Mouse (Mus musculus): ENCODE data around the gene Ttc29. TPM values are rescaled to one million over a fixed set of nuclear protein-coding genes. Genes with fewer than 3 reads are reported as not detected.

Ttc29 gene
- polyA plus RNA-seq, 1 experiment, result not detected

DNA sequence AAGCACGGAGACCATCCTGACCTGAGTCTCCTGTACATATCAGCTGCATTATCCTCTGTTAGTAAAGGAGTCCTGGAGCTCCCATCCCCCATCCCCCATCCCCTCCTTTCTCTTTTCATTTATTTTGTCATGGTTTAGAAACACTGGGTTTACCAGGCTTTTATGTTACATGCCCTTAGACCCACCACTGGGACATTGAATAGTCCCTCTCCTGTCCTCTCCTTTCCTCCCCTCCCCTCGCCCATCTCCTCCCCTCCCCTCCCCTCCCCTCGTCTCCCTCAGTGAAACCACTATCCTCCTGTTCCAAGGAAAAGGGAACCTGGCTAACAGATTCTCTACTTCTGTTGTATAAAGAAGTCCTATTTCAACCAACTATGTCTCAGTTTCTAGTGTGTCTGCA, 38.0 kb downstream of the Ttc29 start:
- 54% methylated on average over 3 of the region's 3 CpGs for WGBS
- Histone ChIP-seq H3K27ac (ENCODE audit: control insufficient read depth, insufficient read depth, low read length) (no peak overlapping the region), H3K27me3 (ENCODE audit: control insufficient read depth, insufficient read depth, low read length) (no peaks in the 10 kb centered on the region), H3K36me3 (ENCODE audit: control insufficient read depth, insufficient read depth, low read length) (no peaks in the 10 kb centered on the region), H3K4me3 (ENCODE audit: control insufficient read depth, insufficient read depth, low read length) (no peak overlapping the region), H3K4me1 (replicated peaks; ENCODE audit: control insufficient read depth, insufficient read depth, low read length) (no peaks in the 10 kb centered on the region)
- TF ChIP-seq CTCF (IDR thresholded peaks at IDR 0.05; ENCODE audit: borderline replicate concordance, control insufficient read depth, extremely low read depth, insufficient read depth, low read length, poor library complexity) (no peak), POLR2A (IDR thresholded peaks at IDR 0.05; ENCODE audit: control insufficient read depth, extremely low read depth, insufficient read depth, low read length, poor library complexity) (no peak)
- no peak for DNase-seq

GRCm38 (mm10) chr8:78254374-78254773, 41.3 kb downstream of the Ttc29 start:
- Histone ChIP-seq H3K36me3 (ENCODE audit: control insufficient read depth, insufficient read depth, low read length) (no peaks in the 10 kb centered on the region), H3K27me3 (ENCODE audit: control insufficient read depth, insufficient read depth, low read length) (no peaks in the 10 kb centered on the region), H3K27ac (ENCODE audit: control insufficient read depth, insufficient read depth, low read length) (no peak overlapping the region), H3K4me1 (replicated peaks; ENCODE audit: control insufficient read depth, insufficient read depth, low read length) (no peaks in the 10 kb centered on the region), H3K4me3 (ENCODE audit: control insufficient read depth, insufficient read depth, low read length) (no peak overlapping the region)
- DNase-seq, result no peak
- TF ChIP-seq POLR2A (IDR thresholded peaks at IDR 0.05; ENCODE audit: control insufficient read depth, extremely low read depth, insufficient read depth, low read length, poor library complexity) (no peak), CTCF (IDR thresholded peaks at IDR 0.05; ENCODE audit: borderline replicate concordance, control insufficient read depth, extremely low read depth, insufficient read depth, low read length, poor library complexity) (no peak)
- WGBS, result 9% methylated on average over 4 of the region's 4 CpGs

DNA sequence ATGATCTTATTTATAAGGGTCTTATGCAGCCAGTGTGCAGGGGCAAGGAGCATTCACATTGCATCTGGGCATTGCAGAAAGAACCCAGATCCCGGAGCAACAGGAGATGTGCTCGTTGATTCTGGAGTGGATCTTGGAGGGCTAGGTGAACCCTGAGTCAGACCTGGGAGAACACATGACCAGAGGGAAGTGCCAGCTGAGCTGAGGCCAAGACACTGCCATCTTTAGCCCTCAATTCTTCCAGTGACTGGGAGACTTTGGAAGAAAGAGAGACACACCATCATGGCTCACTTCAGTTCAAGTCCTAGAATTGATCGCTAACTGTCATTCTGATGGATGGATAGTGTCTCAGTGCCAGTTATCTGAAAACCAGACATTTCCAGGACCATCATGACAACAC, 41.9 kb downstream of the Ttc29 start:
- no peak for DNase-seq
- TF ChIP-seq POLR2A (IDR thresholded peaks at IDR 0.05; ENCODE audit: control insufficient read depth, extremely low read depth, insufficient read depth, low read length, poor library complexity) (no peak), CTCF (IDR thresholded peaks at IDR 0.05; ENCODE audit: borderline replicate concordance, control insufficient read depth, extremely low read depth, insufficient read depth, low read length, poor library complexity) (no peak)

DNA sequence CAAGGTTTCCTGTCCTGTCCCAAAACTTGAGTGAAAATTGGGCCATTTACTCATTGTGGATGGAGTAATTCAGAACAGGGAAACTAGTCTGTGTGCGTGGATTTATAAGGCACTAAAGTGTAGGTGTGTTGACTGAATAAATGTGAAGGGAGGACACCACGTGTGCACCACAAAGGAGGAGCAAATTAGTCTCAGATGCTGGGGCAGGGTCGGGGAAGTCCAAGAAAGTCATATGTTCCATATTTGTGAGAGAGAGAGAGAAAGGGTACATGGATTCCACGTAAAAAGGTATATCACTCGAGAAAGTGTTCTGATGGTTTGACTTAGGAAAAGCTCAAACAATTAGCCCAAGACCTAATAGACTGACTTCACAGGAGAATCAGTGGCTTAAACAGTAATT, 52.4 kb downstream of the Ttc29 start:
- H3K4me1 ChIP-seq (replicated peaks; ENCODE audit: control insufficient read depth, insufficient read depth, low read length), result no peaks in the 10 kb centered on the region
- no peak for DNase-seq
- no peak for TF ChIP-seq POLR2A (IDR thresholded peaks at IDR 0.05; ENCODE audit: control insufficient read depth, extremely low read depth, insufficient read depth, low read length, poor library complexity)
- no peak for TF ChIP-seq CTCF (IDR thresholded peaks at IDR 0.05; ENCODE audit: borderline replicate concordance, control insufficient read depth, extremely low read depth, insufficient read depth, low read length, poor library complexity)
- no peaks in the 10 kb centered on the region for H3K27me3 ChIP-seq (ENCODE audit: control insufficient read depth, insufficient read depth, low read length)
- H3K4me3 ChIP-seq (ENCODE audit: control insufficient read depth, insufficient read depth, low read length), result no peak overlapping the region
- 91% methylated on average over 5 of the region's 5 CpGs for WGBS
- no peak overlapping the region for H3K27ac ChIP-seq (ENCODE audit: control insufficient read depth, insufficient read depth, low read length)
- H3K36me3 ChIP-seq (ENCODE audit: control insufficient read depth, insufficient read depth, low read length), result no peaks in the 10 kb centered on the region

More for the DNA sequence above, 41.9 kb downstream of the Ttc29 start:
- WGBS, result 97% methylated on average over 3 of the region's 3 CpGs
- no peaks in the 10 kb centered on the region for H3K4me1 ChIP-seq (replicated peaks; ENCODE audit: control insufficient read depth, insufficient read depth, low read length)
- no peak overlapping the region for H3K4me3 ChIP-seq (ENCODE audit: control insufficient read depth, insufficient read depth, low read length)
- no peak overlapping the region for H3K27ac ChIP-seq (ENCODE audit: control insufficient read depth, insufficient read depth, low read length)
- H3K36me3 ChIP-seq (ENCODE audit: control insufficient read depth, insufficient read depth, low read length), result no peaks in the 10 kb centered on the region
- H3K27me3 ChIP-seq (ENCODE audit: control insufficient read depth, insufficient read depth, low read length), result no peaks in the 10 kb centered on the region

GRCm38 (mm10) chr8:78266231-78266630, 53.1 kb downstream of the Ttc29 start:
- no peak for DNase-seq
- Histone ChIP-seq H3K4me1 (replicated peaks; ENCODE audit: control insufficient read depth, insufficient read depth, low read length) (no peaks in the 10 kb centered on the region), H3K4me3 (ENCODE audit: control insufficient read depth, insufficient read depth, low read length) (no peak overlapping the region), H3K27ac (ENCODE audit: control insufficient read depth, insufficient read depth, low read length) (no peak overlapping the region), H3K36me3 (ENCODE audit: control insufficient read depth, insufficient read depth, low read length) (no peaks in the 10 kb centered on the region), H3K27me3 (ENCODE audit: control insufficient read depth, insufficient read depth, low read length) (no peaks in the 10 kb centered on the region)
- TF ChIP-seq CTCF (IDR thresholded peaks at IDR 0.05; ENCODE audit: borderline replicate concordance, control insufficient read depth, extremely low read depth, insufficient read depth, low read length, poor library complexity), result no peak
- no peak for TF ChIP-seq POLR2A (IDR thresholded peaks at IDR 0.05; ENCODE audit: control insufficient read depth, extremely low read depth, insufficient read depth, low read length, poor library complexity)
- WGBS, result 64% methylated on average over 3 of the region's 3 CpGs

GRCm38 (mm10) chr8:78267894-78268411, 54.9 kb downstream of the Ttc29 start:
- H3K27ac ChIP-seq (ENCODE audit: control insufficient read depth, insufficient read depth, low read length), result no peak overlapping the region
- no peak overlapping the region for H3K4me3 ChIP-seq (ENCODE audit: control insufficient read depth, insufficient read depth, low read length)
- no peaks in the 10 kb centered on the region for H3K27me3 ChIP-seq (ENCODE audit: control insufficient read depth, insufficient read depth, low read length)
- no peaks in the 10 kb centered on the region for H3K4me1 ChIP-seq (replicated peaks; ENCODE audit: control insufficient read depth, insufficient read depth, low read length)
- DNase-seq, result no peak
- no peaks in the 10 kb centered on the region for H3K36me3 ChIP-seq (ENCODE audit: control insufficient read depth, insufficient read depth, low read length)
- TF ChIP-seq POLR2A (IDR thresholded peaks at IDR 0.05; ENCODE audit: control insufficient read depth, extremely low read depth, insufficient read depth, low read length, poor library complexity) (no peak), CTCF (IDR thresholded peaks at IDR 0.05; ENCODE audit: borderline replicate concordance, control insufficient read depth, extremely low read depth, insufficient read depth, low read length, poor library complexity) (no peak)
- 71% methylated on average over 7 of the region's 7 CpGs for WGBS

GRCm38 (mm10) chr8:78269281-78269680, 56.2 kb downstream of the Ttc29 start:
- no peaks in the 10 kb centered on the region for H3K4me1 ChIP-seq (replicated peaks; ENCODE audit: control insufficient read depth, insufficient read depth, low read length)
- TF ChIP-seq POLR2A (IDR thresholded peaks at IDR 0.05; ENCODE audit: control insufficient read depth, extremely low read depth, insufficient read depth, low read length, poor library complexity) (no peak), CTCF (IDR thresholded peaks at IDR 0.05; ENCODE audit: borderline replicate concordance, control insufficient read depth, extremely low read depth, insufficient read depth, low read length, poor library complexity) (no peak)
- no peaks in the 10 kb centered on the region for H3K36me3 ChIP-seq (ENCODE audit: control insufficient read depth, insufficient read depth, low read length)
- H3K4me3 ChIP-seq (ENCODE audit: control insufficient read depth, insufficient read depth, low read length), result no peak overlapping the region
- H3K27me3 ChIP-seq (ENCODE audit: control insufficient read depth, insufficient read depth, low read length), result no peaks in the 10 kb centered on the region
- no peak overlapping the region for H3K27ac ChIP-seq (ENCODE audit: control insufficient read depth, insufficient read depth, low read length)
- WGBS, result 91% methylated on average over 10 of the region's 10 CpGs
- DNase-seq, result no peak

Measured in thymus, adult 2 months (tissue).